Mouse (Mus musculus): ENCODE measurements around the gene Cys1.

The Cys1 gene

GRCm38 (mm10) chr12:24697484-24698204, 16.0 kb upstream of the Cys1 start:
- no peak for DNase-seq

- peak; percentile 86 for DNase-seq
These were observed 15.2 kb upstream of the Cys1 start for GRCm38 (mm10) chr12:24696500-24697483.

GRCm38 (mm10) chr12:24690351-24690750, 8.7 kb upstream of the Cys1 start:
- DNase-seq, result no peak

GRCm38 (mm10) chr12:24686696-24687346, 5.2 kb upstream of the Cys1 start:
- no peak for DNase-seq

GRCm38 (mm10) chr12:24686038-24686695, 4.6 kb upstream of the Cys1 start:
- DNase-seq, result no peak

- no peak for DNase-seq
These were observed 1.8 kb upstream of the Cys1 start for GRCm38 (mm10) chr12:24683461-24683860.

- DNase-seq, result no peak
These were observed 950 bp upstream of the Cys1 start for GRCm38 (mm10) chr12:24682563-24682962.

GRCm38 (mm10) chr12:24680492-24681285, 924 bp downstream of the Cys1 start:
- peak; percentile 70 for DNase-seq

- DNase-seq, result no peak
These were observed 1.5 kb downstream of the Cys1 start for GRCm38 (mm10) chr12:24680096-24680491.

GRCm38 (mm10) chr12:24662131-24662530, 19.5 kb downstream of the Cys1 start:
- DNase-seq, result no peak

GRCm38 (mm10) chr12:24661100-24661499, 20.5 kb downstream of the Cys1 start:
- DNase-seq, result no peak

- DNase-seq, result no peak
These were observed 21.7 kb downstream of the Cys1 start for GRCm38 (mm10) chr12:24659923-24660322.

GRCm38 (mm10) chr12:24658998-24659397, 22.6 kb downstream of the Cys1 start:
- no peak for DNase-seq

- no peak for DNase-seq
These were observed 25.2 kb downstream of the Cys1 start for GRCm38 (mm10) chr12:24656436-24656835.

- no peak for DNase-seq
These were observed 27.3 kb downstream of the Cys1 start for GRCm38 (mm10) chr12:24654065-24654862.

- DNase-seq, result peak; percentile 96
These were observed 29.8 kb downstream of the Cys1 start for GRCm38 (mm10) chr12:24651642-24652342.

GRCm38 (mm10) chr12:24651063-24651557, 30.5 kb downstream of the Cys1 start, which contains the start of gene Klf11:
Klf11 (plus strand) TSS chr12:24651274.
- DNase-seq, result peak; percentile 99

- no peak for DNase-seq
These were observed 31.1 kb downstream of the Cys1 start for GRCm38 (mm10) chr12:24650415-24651062.

- no peak for DNase-seq
These were observed 33.5 kb downstream of the Cys1 start for GRCm38 (mm10) chr12:24648094-24648493.

GRCm38 (mm10) chr12:24645901-24646300, 35.7 kb downstream of the Cys1 start:
- DNase-seq, result no peak

All from embryo, embryonic 11 days (tissue).